Mouse (Mus musculus): ENCODE data around the gene Klc4. TPM values are rescaled to one million over a fixed set of nuclear protein-coding genes. Genes with fewer than 3 reads are reported as not detected.

Gene Klc4
- total and polyA plus RNA-seq, 3 experiments: 5.4 to 9.5 TPM; not detected in 1

DNA sequence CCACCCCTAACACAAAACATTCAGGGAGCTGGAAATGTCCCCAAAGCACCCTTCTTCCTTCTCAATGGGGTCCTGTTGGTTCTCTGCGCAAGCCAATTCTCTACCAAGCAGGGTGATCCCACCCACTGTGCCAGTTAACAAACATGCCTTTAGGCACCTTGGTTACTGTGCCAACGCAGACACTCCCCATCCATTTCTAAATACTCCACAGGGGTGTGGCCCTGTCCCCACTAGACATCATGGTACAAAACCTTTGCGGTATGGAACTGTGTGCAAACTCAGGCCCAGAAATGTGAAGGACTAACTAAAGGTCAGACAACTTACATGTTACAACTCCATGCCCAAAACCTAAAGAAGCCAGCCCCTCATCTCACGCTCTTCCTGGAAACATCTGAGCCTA lies 52.7 kb downstream of the Klc4 start:
- Histone ChIP-seq H3K9me3 (replicated peaks; ENCODE audit: insufficient read depth, low read length) (no peaks in the 10 kb centered on the region), H3K4me3 (ENCODE audit: control insufficient read depth in 1 of 2, insufficient read depth in 1 of 2, low read depth in 2 of 2, low read length in 2 of 2) (no peak overlapping the region), H3K27ac (ENCODE audit: control insufficient read depth, low read depth, low read length) (no peak overlapping the region), H3K4me1 (ENCODE audit: control insufficient read depth in 1 of 2, insufficient read depth in 2 of 2, low read length in 2 of 2) (peaks cover 7 to 12% of the 10 kb centered on the region in 2 experiments), H3K79me2 (ENCODE audit: control insufficient read depth, insufficient read depth, low read length, poor library complexity) (no peaks in the 10 kb centered on the region), H3K9ac (ENCODE audit: control insufficient read depth, low read depth, low read length, poor library complexity, severe bottlenecking) (no peak overlapping the region), H3K27me3 (ENCODE audit: control insufficient read depth in 1 of 2, insufficient read depth in 2 of 2, low read length in 2 of 2) (no peaks in the 10 kb centered on the region), H3K36me3 (ENCODE audit: control insufficient read depth in 1 of 2, insufficient read depth in 2 of 2, low read length in 2 of 2) (peaks cover 0 to 6% of the 10 kb centered on the region in 2 experiments; a peak in 1 of 4 replicates)
- TF ChIP-seq UBTF (IDR thresholded peaks at IDR 0.05; ENCODE audit: borderline replicate concordance, insufficient read depth, low read depth, low read length): no peak
- no peak for TF ChIP-seq TBP (IDR thresholded peaks at IDR 0.05; ENCODE audit: low read depth, low read length)
- TF ChIP-seq MYB (IDR thresholded peaks at IDR 0.05; ENCODE audit: low read depth, low read length): no peak
- no peak for TF ChIP-seq EP300 (IDR thresholded peaks at IDR 0.05; ENCODE audit: low read depth in 1 of 2, low read length in 2 of 2)
- TF ChIP-seq CHD1 (IDR thresholded peaks at IDR 0.05; ENCODE audit: low read depth, low read length): no peak
- TF ChIP-seq SIN3A (IDR thresholded peaks at IDR 0.05; ENCODE audit: low read length): no peak
- no peak for TF ChIP-seq USF1 (IDR thresholded peaks at IDR 0.05; ENCODE audit: low read depth, low read length)
- TF ChIP-seq NELFE (IDR thresholded peaks at IDR 0.05; ENCODE audit: low read depth, low read length): no peak
- TF ChIP-seq MXI1 (IDR thresholded peaks at IDR 0.05; ENCODE audit: low read depth, low read length): no peak
- no peak for TF ChIP-seq E2F4 (IDR thresholded peaks at IDR 0.05; ENCODE audit: borderline replicate concordance, low read depth, low read length)
- no peak for TF ChIP-seq RAD21 (IDR thresholded peaks at IDR 0.05; ENCODE audit: low read depth, low read length)
- TF ChIP-seq GABPA (IDR thresholded peaks at IDR 0.05; ENCODE audit: low read depth, low read length): no peak
- TF ChIP-seq MAZ (IDR thresholded peaks at IDR 0.05; ENCODE audit: low read depth, low read length): no peak
- TF ChIP-seq USF2 (IDR thresholded peaks at IDR 0.05; ENCODE audit: borderline replicate concordance in 1 of 2, insufficient read depth in 1 of 2, low read depth in 1 of 2, low read length in 2 of 2): no peak
- no peak for TF ChIP-seq CHD2 (IDR thresholded peaks at IDR 0.05; ENCODE audit: low read length)
- no peak for TF ChIP-seq NRF1 (IDR thresholded peaks at IDR 0.05; ENCODE audit: insufficient read depth, low read depth, low read length, poor library complexity, severe bottlenecking)
- DNase-seq (ENCODE audit: low read depth, low spot score): no peak

DNA sequence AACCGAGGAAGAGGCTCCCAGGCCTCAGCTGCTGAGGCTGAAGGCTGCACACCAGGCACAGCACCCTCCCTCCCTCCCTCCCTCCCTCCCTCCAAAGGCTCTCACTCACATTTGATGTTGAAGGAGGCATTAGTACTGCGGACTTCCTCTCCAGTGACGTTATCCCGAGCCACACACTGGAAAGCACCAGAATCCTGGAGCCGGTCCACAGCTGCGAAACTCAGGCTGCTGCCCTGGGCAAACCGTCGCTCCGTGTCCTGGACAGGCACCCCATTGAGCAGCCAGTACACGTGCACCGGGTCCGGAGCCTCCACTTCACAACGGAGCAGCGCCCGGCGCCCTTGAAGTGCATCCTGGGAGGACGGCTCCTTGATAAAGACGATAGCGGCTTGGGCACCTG lies 54.4 kb downstream of the Klc4 start:
- no peaks in the 10 kb centered on the region for H3K9me3 ChIP-seq (replicated peaks; ENCODE audit: insufficient read depth, low read length)
- no peak for TF ChIP-seq ETS1 (IDR thresholded peaks at IDR 0.05; ENCODE audit: low read depth, low read length)
- no peak for TF ChIP-seq POLR2AphosphoS5 (IDR thresholded peaks at IDR 0.05; ENCODE audit: borderline replicate concordance, low read depth, low read length)
- no peak for TF ChIP-seq ZC3H11A (IDR thresholded peaks at IDR 0.05; ENCODE audit: low read depth, low read length)
- TF ChIP-seq UBTF (IDR thresholded peaks at IDR 0.05; ENCODE audit: borderline replicate concordance, insufficient read depth, low read depth, low read length): no peak

More for the DNA sequence above, 54.4 kb downstream of the Klc4 start:
- Histone ChIP-seq H3K79me2 (ENCODE audit: control insufficient read depth, insufficient read depth, low read length, poor library complexity) (no peaks in the 10 kb centered on the region), H3K4me3 (ENCODE audit: control insufficient read depth in 1 of 2, insufficient read depth in 1 of 2, low read depth in 2 of 2, low read length in 2 of 2) (peak overlapping the region; percentile 24 to 48; a peak in 3 of 4 replicates), H3K36me3 (ENCODE audit: control insufficient read depth in 1 of 2, insufficient read depth in 2 of 2, low read length in 2 of 2) (peaks cover 0 to 6% of the 10 kb centered on the region in 2 experiments; a peak in 1 of 4 replicates), H3K4me1 (ENCODE audit: control insufficient read depth in 1 of 2, insufficient read depth in 2 of 2, low read length in 2 of 2) (peaks cover 7 to 18% of the 10 kb centered on the region in 2 experiments; a peak in 3 of 4 replicates), H3K27me3 (ENCODE audit: control insufficient read depth in 1 of 2, insufficient read depth in 2 of 2, low read length in 2 of 2) (no peaks in the 10 kb centered on the region), H3K27ac (ENCODE audit: control insufficient read depth, low read depth, low read length) (no peak overlapping the region), H3K9ac (ENCODE audit: control insufficient read depth, low read depth, low read length, poor library complexity, severe bottlenecking) (peak overlapping the region; percentile 29; the same call in 1 of the 2 replicates)
- DNase-seq (ENCODE audit: low read depth, low spot score): peak; percentile 13
